Mouse (Mus musculus) v-Abl transformed pro-B cells (cell line): ENCODE data around the gene Sct.

Experiments used
- in situ Hi-C, 2 experiments: fragments of 400-800 bp; cut with MboI; formaldehyde crosslinking; loops; one replicate each; pipeline ENCODE4 v1.15.1; 2025; ENCODE audit not compliant: unreplicated experiment in 2 of 2

The Sct gene

DNA sequence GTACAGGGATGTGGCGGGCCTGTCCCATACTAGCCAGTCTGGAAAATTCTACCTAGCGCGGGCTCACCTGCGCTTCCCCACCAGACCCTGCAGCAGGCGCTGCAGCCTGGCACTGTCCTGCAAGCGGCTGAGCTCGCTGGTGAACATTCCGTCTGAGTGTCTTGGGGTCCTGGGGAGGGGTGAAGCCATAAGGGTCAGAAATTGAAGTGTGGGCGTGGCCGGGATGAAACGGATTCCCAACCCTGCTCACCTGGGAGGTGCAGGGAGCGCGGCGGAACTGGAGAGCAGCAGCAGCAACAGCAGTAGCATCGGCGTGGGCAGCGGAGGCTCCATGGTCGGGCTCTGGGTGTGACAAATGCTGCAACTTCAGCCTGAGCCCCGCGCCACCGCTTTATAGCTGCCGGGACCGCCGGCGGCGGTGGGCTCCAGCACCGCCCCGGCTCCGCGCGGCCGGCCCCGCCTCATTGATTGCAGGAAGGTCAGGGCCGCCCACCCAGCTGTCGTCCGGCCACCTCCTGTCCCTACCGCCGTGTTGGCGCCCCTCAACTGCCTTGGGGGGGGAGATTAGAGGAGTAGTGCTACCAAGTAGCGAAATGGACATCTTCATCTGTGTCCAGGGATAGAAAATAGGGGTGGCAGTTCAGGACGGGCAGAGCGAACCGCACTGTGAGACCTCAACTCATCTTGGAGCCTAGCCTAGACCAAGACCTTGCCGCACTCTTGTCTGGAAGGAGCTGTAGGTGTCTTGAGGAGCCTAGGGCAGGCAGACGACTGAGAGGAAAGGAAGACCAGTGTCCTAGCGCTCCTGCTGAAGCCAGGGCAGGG lies at the start of gene Sct:
Gene Sct (minus strand): TSS at position 368 of the 825 bp plus-strand sequence.
- in situ Hi-C loops, result no loop called here

DNA sequence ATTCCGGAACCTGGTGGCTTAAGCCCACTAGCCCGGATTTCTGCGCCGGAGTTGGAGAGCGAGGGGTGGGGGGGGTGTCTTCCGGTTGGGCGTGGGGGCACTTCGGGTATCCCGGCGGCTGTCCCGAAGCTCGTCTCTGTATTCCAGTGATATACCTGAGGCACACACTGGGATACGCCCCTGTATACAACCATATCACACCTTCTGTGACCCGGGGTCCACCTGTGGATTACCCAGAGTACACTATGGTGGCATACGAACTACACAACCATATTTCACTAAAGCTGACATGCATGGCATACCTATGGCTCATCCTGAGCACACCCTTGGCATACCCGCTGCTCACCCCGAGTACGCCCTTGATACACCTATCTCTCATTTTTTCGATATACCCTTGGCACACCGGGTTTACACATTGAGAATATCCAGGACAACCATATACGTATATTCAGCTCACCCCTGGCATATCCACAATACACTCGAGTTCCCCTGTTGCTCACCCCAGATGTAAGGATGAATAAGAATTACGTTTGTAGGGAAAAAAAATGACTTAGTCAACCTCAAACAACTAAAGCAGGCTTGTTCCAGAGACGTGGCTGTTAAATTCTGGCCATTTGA lies 49.5 kb upstream of the Sct start:
- in situ Hi-C loops, result no loop called here

DNA sequence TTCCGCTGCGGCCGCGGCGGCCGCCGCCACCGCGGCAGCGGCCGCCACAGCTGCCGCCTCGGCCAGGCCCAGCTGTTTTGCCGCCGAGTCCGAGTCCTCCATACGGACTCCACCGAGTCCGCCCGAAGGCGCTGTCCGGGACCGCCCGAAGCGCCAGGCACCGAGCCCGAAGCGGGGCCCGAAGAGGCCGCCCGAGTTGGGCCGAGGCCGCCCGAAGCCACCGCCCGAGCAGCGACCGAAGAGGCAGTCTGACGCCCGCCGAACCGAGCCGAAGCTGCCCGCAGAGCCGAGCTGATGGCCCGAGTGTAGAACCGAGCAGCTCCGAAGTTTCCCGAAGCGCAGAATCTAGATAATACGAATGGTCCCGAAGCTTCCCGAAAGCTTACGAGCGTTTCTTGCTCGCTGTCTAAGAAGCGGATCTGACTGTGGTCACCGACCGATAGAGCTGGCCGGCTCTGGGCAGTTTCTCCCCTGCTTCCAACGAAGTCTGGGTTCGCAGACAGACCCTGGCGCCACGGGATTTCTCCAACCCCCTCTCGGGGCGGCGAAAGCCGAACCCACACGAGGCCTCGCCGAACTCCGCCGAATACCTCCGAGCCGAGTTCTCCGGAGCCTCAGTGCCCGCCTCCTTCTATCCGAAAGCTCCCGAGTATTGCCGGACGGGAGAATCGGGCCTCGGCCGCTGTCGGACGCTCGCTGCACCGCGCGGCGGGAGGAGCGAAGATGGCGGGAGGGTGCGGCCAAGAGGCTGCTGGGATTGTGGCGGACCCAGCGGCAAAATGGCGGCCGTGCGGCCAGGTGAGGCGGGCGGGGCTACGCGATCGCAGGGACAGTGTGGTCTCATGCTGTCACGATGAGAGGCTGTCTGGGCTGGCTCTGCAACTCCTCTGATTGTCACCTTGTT lies 48.8 kb upstream of the Sct start, which contains the start of the genes Deaf1 and Tmem80:
Gene Deaf1 (minus strand): TSS at position 222 of the 904 bp plus-strand sequence.
Gene Tmem80 (plus strand): TSS at position 271 of the 904 bp plus-strand sequence.
- in situ Hi-C loops, result no loop called here

DNA sequence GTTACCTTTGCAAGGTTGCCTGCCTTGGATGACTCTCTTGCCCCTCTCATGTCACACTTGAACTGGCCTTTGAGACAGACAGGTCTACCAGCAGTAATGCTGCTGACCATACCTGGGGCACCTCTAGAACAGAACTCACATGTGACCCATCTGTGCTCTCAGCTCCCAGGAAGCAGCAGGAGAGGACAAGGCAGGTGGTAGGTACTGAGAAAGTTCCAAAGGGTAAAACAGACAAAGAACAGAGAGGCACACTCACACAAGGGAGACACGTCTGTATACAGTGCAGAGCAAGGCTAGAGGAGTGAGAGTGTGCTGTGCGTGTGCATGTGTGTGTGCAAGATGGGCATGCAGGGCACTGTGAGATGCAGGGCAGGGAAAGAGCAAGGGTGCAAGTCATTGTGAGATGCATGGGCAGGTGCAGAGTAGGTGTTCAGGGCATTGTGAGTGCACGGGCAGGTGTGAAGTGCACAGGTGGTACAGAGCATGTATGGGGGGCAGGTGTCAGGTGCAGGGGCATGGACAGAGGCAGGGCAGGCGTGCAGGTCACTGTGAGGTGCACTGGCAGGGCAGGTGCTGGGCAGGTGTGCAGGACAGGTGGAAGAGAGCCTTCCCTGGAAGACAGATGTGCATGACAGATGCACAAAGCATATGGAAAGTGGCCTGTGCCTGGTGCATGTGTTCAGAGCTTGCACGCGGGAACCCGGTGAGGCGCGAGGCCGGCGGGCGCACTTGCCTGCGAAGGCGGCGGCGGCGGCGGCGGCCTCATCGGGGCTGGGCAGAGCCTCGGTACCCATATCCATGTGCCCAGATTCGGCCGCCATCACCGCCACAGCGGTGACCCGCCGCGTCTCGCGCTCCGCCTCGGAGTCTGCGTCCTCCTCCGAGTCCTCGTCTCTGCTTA lies 47.9 kb upstream of the Sct start:
- in situ Hi-C loops, result no loop called here

DNA sequence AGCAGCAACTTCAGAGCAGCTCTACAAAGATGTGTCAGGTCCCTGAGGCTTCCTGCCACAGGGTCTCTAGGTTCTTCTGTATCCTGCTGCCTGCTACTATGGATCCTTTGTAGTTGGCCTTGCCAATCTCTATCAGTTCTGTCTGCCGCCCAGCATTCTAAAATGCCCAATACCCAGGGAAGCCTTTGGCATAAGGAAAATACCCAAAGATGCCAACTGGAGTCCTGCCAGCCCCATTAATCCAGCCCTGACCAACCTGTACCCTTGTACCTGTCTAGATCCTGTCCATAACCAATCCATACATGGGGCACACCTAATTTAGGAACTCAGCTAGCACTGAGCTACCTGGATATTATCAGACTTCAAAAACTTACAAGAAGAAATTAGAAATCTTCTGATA lies 45.8 kb upstream of the Sct start:
- in situ Hi-C loops, result no loop called here

DNA sequence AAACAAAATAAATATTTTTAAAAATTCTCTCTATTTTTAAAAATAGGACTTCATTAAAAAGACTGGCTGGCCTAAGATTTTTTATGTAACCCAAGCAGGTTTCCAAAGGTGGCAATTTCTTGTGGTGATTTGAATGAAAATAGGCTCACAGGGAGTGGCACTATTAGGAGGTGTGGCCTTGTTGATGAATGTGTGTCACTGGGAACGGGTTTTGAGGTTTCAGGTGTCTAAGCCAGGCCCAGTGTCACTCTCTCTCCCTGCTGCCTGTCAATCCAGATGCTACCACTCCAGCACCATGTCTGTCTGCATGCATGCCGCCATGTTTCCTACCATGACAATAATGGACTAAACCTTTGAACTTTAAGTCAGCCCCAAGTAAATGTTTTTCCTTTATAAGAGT lies 40.5 kb upstream of the Sct start:
- in situ Hi-C loops, result loop anchor here (5.0 to 10.0 kb wide), 2 partner anchors 47 to 55 kb away; partner anchors contain the start of gene Irf7 (in 1 of the 2)

DNA sequence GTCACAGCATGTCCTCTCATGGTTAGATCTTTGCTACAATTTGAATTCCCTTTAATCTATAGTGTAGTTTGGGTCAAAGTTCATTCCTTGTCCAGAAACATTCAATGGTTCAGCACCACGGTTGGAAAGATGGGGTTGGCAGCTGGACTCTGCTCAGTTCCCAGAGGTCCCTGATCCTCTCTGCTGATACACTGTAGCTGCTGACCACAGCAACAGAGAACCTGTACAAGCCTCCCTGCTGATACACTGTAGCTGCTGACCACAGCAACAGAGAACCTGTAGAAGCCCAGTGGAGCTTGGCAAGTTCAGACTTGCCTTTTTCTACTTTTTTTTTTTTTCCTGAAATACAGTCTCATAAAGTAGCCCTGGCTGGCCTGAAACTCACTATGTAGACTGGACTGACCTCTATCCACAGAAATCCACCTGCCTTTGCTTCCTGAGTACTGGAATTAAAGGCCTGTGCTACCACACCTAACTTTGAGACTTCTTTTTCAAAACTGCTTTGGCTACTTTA lies 38.7 kb upstream of the Sct start:
- in situ Hi-C loops, result loop anchor here (5.0 to 10.0 kb wide), 2 partner anchors 45 to 53 kb away; partner anchors contain the start of gene Irf7 (in 1 of the 2)

DNA sequence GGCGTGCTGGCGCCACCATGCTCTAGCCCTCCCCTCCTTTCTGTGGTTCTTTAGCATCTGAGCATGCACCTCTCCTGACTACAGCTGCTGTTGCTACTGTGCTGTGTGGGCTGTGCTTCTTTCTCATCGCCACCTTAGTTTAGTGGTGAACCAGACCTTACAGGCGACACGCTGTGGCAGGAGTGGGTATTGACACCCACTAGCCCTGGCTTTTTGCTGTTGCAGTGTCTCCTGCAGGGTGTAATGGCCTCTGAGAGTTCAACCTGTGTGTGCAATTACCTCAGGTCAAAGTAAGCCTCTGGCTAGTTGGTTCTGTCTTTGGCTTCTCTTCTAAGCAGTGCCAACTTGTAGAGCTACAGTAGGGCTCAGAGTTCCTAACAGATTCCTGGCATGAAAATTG lies 37.0 kb upstream of the Sct start:
- in situ Hi-C loops, result loop anchor here (5.0 to 10.0 kb wide), 2 partner anchors 44 to 51 kb away; partner anchors contain the start of gene Irf7 (in 1 of the 2)

DNA sequence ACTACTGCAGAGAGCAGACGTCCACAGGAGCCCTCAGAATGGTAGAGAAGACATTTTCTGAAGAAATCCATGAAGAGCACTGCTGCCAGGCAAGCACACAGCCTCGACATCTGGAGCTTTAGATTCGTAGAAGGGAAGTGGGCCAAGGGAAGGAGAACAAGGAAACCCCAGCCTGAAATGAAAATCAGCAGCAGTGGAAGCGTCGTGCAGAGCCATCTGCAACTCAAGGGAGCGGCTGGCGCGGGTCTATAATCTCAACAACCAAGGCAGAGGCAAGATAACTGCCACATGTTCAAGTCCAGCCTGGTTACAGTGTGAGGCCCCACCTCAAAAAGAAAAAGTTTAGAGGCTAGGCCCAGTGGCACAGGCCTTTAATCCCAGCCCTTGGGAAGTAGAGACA lies 36.1 kb upstream of the Sct start:
- in situ Hi-C loops, result loop anchor here (5.0 to 10.0 kb wide), 2 partner anchors 43 to 50 kb away; partner anchors contain the start of gene Irf7 (in 1 of the 2)

DNA sequence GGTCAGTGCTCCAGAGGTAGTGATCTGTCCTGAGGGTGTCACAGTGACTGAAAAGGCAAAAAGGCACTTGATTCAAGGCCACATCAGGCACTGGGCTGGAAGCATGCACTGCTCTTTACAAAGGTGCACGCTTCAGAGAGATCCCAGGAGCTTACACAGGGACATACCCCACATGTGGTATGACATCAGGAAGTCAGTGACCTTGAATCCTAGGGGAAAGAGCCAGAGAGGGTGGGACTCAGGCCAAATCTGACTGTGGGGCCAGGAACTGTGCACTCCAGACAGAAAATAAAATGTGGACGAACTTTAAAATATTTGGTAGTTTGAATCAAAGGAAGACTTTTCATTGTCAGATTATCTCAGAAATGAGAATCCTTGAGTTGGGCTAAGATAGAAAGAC lies 35.5 kb upstream of the Sct start:
- in situ Hi-C loops, result loop anchor here in 1 of 2 experiments (10.0 kb wide), 1 partner anchor 50 kb away; the partner anchor contains the start of gene Irf7

DNA sequence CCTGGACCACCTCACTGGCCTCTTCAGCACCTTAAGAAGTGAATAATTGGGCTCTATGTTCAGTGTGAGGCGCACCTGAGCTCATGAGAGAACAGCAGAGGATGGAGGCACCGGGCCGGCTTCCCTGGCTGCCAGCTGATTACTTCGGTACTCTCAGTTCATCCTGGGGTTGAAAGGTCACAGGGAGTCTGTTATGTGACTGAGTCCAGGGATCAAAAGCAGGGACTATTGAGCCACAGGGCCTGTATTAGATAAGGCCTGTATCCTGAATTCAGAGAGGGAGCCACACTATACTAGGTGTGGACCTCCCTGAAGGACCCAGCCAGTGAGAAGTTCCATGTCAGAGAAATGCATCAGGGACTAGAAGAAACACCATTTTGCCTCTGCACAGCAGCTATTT lies 25.6 kb upstream of the Sct start:
- in situ Hi-C loops, result no loop called here

DNA sequence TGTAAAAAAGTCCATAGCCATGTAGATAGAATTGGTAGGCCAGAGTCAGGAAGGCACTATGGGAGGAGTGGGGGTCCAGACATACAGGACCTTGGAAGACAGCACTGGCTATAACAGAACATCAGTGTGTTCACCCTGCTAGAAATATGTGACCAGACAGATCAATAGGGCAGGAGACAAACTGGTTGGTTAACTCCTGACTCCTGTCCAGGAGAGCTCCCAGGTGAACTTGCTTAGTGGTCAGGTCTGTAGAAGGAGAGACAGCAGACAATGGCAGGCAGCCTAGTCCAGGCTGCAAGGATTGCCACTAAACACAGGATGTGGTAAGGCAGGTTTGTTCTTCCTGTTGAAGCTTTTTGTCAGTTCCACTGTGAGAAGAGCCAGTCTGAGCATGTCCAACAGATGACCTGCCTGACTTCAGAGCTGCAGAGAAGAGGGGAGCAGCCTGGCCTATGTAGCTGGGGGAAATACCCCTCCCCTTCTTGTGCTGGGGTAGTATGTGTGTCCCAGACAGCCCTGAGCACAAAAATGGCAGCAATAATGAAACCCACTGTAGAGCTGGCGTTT lies 23.9 kb upstream of the Sct start:
- in situ Hi-C loops, result no loop called here

DNA sequence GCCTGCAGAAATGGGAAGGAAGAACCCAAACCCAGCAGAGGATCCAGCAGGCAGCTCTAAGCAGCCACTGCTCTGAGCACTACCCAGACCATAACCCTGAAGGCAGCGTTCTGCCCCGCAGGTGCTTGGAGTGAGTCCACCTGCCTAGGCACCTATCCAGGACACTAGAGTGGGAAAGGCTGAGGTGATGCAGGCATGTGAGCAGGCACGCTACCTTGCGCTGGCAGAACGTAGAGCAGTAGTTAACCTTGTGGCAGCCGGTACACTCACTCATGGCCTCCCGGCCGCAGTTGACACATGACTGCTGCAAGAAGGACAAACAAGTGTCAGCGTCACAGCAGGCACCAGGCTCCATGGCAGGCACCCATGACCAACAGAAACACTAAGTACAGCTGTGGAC lies 22.5 kb upstream of the Sct start:
- in situ Hi-C loops, result no loop called here

DNA sequence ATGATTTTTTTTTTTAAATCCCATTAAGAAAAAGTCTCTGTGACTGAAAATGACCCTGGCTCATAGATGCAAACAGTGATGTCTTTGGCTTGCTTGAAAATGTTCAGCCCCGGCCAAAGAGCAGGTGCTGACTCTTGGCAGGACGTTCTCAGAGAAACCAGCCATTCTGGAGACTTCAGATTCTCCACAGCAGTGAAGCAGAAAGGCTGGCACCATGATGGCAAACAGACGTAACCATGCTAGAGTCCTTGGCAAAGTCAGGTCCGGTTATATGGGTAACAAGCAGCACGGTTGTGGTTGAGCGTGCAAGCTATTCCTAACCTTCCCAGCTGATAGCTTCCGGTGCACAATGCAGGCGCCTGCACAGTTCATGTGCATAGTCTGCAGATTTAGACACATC lies 20.2 kb upstream of the Sct start:
- in situ Hi-C loops, result no loop called here

DNA sequence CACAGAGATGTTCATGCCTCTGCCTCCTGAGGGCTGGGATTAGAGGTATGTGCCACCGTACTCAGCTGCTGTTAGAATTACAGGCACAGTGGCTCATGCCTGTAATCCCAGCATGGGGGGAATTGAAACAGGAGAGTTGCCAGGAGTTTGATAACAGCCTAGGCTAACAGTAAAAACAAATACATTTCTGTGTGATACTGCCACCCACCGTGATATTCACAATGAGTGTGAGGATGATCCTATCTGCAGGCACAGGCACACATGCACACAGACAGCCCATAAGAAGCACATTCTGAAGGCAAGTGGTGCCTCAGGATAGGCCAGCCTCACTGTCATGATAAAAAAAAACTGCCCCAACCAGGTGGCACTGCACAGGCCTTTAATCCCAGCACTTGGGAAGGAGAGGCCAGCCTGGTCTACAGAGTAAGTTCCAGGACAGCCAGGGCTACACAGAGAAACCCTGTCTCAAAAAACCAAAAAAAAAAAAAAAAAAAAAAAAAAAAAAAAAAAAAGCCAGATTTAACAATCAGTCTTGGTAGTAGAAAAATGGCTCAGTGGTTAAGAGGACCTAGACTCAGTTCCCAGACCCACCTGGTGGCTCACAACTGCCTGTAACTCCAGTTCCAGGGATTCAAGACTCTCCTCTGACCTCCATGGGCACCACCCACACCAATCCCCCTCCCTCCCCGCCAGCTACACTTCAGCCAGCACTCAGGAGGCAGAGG lies 19.2 kb upstream of the Sct start:
- in situ Hi-C loops, result no loop called here

DNA sequence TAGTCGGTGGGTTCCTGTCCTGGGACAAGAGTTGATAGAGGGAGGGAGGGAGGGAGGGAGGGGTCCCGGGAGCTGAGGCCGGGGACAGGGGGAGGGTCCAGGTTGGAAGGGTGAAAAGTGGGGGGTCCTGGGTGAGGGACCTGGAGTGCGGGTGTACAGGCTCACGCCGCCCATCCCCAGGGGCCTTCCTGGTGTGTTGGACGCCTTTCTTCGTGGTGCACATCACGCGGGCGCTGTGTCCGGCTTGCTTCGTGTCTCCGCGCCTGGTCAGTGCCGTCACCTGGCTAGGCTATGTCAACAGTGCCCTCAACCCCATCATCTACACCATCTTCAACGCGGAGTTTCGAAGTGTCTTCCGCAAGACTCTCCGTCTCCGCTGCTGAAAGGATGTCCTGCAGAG lies 15.5 kb upstream of the Sct start:
- in situ Hi-C loops, result no loop called here

DNA sequence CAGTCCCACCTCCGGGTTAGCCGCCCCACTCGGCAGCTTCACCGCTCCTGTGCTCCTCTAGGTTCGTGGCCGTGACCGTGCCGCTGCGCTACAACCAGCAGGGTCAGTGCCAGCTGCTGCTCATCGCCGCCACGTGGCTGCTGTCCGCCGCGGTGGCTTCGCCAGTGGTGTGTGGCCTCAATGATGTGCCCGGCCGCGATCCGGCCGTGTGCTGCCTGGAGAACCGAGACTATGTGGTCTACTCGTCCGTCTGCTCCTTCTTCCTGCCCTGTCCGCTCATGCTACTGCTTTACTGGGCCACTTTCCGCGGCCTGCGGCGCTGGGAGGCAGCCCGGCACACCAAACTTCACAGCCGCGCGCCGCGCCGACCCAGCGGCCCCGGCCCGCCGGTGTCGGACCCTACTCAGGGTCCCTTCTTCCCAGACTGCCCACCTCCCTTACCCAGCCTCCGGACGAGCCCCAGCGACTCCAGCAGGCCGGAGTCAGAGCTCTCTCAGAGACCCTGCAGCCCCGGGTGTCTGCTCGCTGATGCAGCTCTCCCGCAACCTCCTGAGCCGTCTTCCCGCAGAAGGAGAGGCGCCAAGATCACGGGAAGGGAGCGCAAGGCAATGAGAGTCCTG lies 15.0 kb upstream of the Sct start:
- in situ Hi-C loops, result no loop called here
